Mouse (Mus musculus) neural tube, postnatal 0 days (tissue): ENCODE results near the gene Nr2f2. TPM values are rescaled to one million over a fixed set of nuclear protein-coding genes. Genes with fewer than 3 reads are reported as not detected.

ENCODE experiments used
- polyA plus RNA-seq: library from polyadenylated mRNA; unstranded; fragments of >200 nt; fragmentation: Nextera tagmentation; extraction: Ambion mirVana; gene quantifications from 2 replicates; pipeline ENCODE4 v1.2.1, GENCODE M21; 2015

Nr2f2 gene
- polyA plus RNA-seq: 56.2 and 59.6 TPM in 2 replicates

GRCm38 (mm10) chr7:70365941-70366807 is at the start of gene Nr2f2:
TSS of gene Nr2f2 (minus strand) at chr7:70366735.

